Mouse (Mus musculus) embryonic facial prominence, embryonic 14.5 days (tissue): ENCODE measurements around the gene Slc7a9. TPM values are rescaled to one million over a fixed set of nuclear protein-coding genes. Genes with fewer than 3 reads are reported as not detected.

ENCODE experiments used
- ATAC-seq: fragments of 200-750 bp; cut with Nextera tagmentation; 2 replicates; pipeline ENCODE4 v1.8.0; 2017; ENCODE audit warnings: low read depth, moderate number of reproducible peaks, moderate TSS enrichment
- DNase-seq: peaks from one replicate; pipeline ENCODE4 v3.0.0-alpha.2; 2015; ENCODE audit warnings: low spot score
- H3K27ac ChIP-seq: fragments of 300-500 bp; sonication (generic); replicated peaks from 2 replicates; pipeline ENCODE4 v1.5.1; 2014; ENCODE audit warnings: low read depth, mild to moderate bottlenecking, low read length, moderate library complexity
- H3K27me3 ChIP-seq: fragments of 300-500 bp; sonication (generic); replicated peaks from 2 replicates; pipeline ENCODE4 v1.6.1; 2014; ENCODE audit warnings: low read length; ENCODE audit not compliant: control insufficient read depth, insufficient read depth
- H3K36me3 ChIP-seq: fragments of 300-500 bp; sonication (generic); 2 replicates; pipeline ENCODE4 v1.6.1; 2014; ENCODE audit warnings: low read length, mixed read lengths; ENCODE audit not compliant: control insufficient read depth, insufficient read depth
- H3K4me1 ChIP-seq: fragments of 300-500 bp; sonication (generic); 2 replicates; pipeline ENCODE4 v1.6.1; 2014; ENCODE audit warnings: antibody characterized with exemption, low read length; ENCODE audit not compliant: control insufficient read depth, insufficient read depth
- H3K4me2 ChIP-seq: fragments of 300-500 bp; sonication (generic); 2 replicates; pipeline ENCODE4 v1.6.1; 2014; ENCODE audit warnings: low read depth, mild to moderate bottlenecking, low read length, moderate library complexity, mixed read lengths
- H3K4me3 ChIP-seq: fragments of 300-500 bp; sonication (generic); 2 replicates; pipeline ENCODE4 v1.5.1; 2014; ENCODE audit warnings: low read depth, mild to moderate bottlenecking, low read length
- H3K9ac ChIP-seq: fragments of 300-500 bp; sonication (generic); 2 replicates; pipeline ENCODE4 v1.6.1; 2014; ENCODE audit warnings: low read depth, mild to moderate bottlenecking, low read length, moderate library complexity, mixed read lengths
- H3K9me3 ChIP-seq: fragments of 300-500 bp; sonication (generic); 2 replicates; pipeline ENCODE4 v1.6.1; 2016; ENCODE audit warnings: low read length; ENCODE audit not compliant: control insufficient read depth
- WGBS: fragments of 180-500 bp; shearing (Covaris S2); extraction: QIAGEN DNeasy Blood & Tissue Kit; methylation state at CpG from one replicate; pipeline ENCODE4 v1.1.7; 2014; 5-methylcytosine and 5-hydroxymethylcytosine counted together
- polyA plus RNA-seq: library from polyadenylated mRNA; unstranded; fragments of >200 nt; fragmentation: Nextera tagmentation; extraction: Ambion mirVana; gene quantifications from 2 replicates; pipeline ENCODE4 v1.2.1, GENCODE M21; 2014

The Slc7a9 gene
- polyA plus RNA-seq, 1 experiment from 2014 or later = 0.42 TPM

GRCm38 (mm10) chr7:35486553-35486952, 38.0 kb downstream of the Slc7a9 start:
- H3K36me3 ChIP-seq = no peaks in the 10 kb centered on the region
- H3K4me3 ChIP-seq = no peak overlapping the region
- 84% methylated on average over 8 of the region's 8 CpGs for WGBS
- ATAC-seq (no peak), DNase-seq (no peak)
- no peak overlapping the region for H3K4me2 ChIP-seq
- no peaks in the 10 kb centered on the region for H3K4me1 ChIP-seq
- H3K9me3 ChIP-seq = no peaks in the 10 kb centered on the region
- no peak overlapping the region for H3K27ac ChIP-seq
- no peaks in the 10 kb centered on the region for H3K27me3 ChIP-seq
- no peak overlapping the region for H3K9ac ChIP-seq

GRCm38 (mm10) chr7:35490186-35490585, 41.6 kb downstream of the Slc7a9 start:
- 90% methylated on average over 2 of the region's 2 CpGs for WGBS
- H3K4me2 ChIP-seq = no peak overlapping the region
- DNase-seq = no peak

GRCm38 (mm10) chr7:35491005-35491404, 42.4 kb downstream of the Slc7a9 start:
- Histone ChIP-seq H3K27ac (no peak overlapping the region), H3K4me1 (no peaks in the 10 kb centered on the region), H3K9ac (no peak overlapping the region), H3K36me3 (no peaks in the 10 kb centered on the region), H3K27me3 (no peaks in the 10 kb centered on the region), H3K9me3 (no peaks in the 10 kb centered on the region), H3K4me3 (no peak overlapping the region), H3K4me2 (no peak overlapping the region)
- ATAC-seq (no peak), DNase-seq (no peak)
- 75% methylated on average over 1 of the region's 1 CpGs for WGBS

More at GRCm38 (mm10) chr7:35490186-35490585, 41.6 kb downstream of the Slc7a9 start:
- H3K9ac ChIP-seq = no peak overlapping the region
- ATAC-seq = no peak
- no peaks in the 10 kb centered on the region for H3K27me3 ChIP-seq
- H3K9me3 ChIP-seq = no peaks in the 10 kb centered on the region
- H3K4me3 ChIP-seq = no peak overlapping the region
- no peak overlapping the region for H3K27ac ChIP-seq
- no peaks in the 10 kb centered on the region for H3K36me3 ChIP-seq
- H3K4me1 ChIP-seq = no peaks in the 10 kb centered on the region

GRCm38 (mm10) chr7:35497516-35497915, 48.9 kb downstream of the Slc7a9 start:
- Histone ChIP-seq H3K9ac (no peak overlapping the region), H3K4me2 (no peak overlapping the region), H3K4me1 (no peaks in the 10 kb centered on the region), H3K27ac (no peak overlapping the region), H3K36me3 (no peaks in the 10 kb centered on the region), H3K4me3 (no peak overlapping the region), H3K9me3 (no peaks in the 10 kb centered on the region), H3K27me3 (no peaks in the 10 kb centered on the region)
- WGBS = 89% methylated on average over 2 of the region's 2 CpGs
- no peak for ATAC-seq
- no peak for DNase-seq

GRCm38 (mm10) chr7:35501995-35502394, 53.4 kb downstream of the Slc7a9 start:
- H3K36me3 ChIP-seq = no peaks in the 10 kb centered on the region
- H3K4me3 ChIP-seq = no peak overlapping the region
- 9% methylated on average over 4 of the region's 4 CpGs for WGBS
- no peak overlapping the region for H3K4me2 ChIP-seq
- no peaks in the 10 kb centered on the region for H3K9me3 ChIP-seq
- ATAC-seq (peak; percentile 82; the same call in 1 of the 2 replicates), DNase-seq (peak; percentile 39)
- H3K27me3 ChIP-seq = no peaks in the 10 kb centered on the region
- no peaks in the 10 kb centered on the region for H3K4me1 ChIP-seq
- no peak overlapping the region for H3K27ac ChIP-seq
- no peak overlapping the region for H3K9ac ChIP-seq

Other genes with a start within 250 kb of the Slc7a9 start
- 10.8 and 11.0 TPM in 2 replicates for gene Lrp3, start 233.3 kb upstream of the Slc7a9 start, polyA plus RNA-seq
- gene Gpatch1, start 130.4 kb upstream of the Slc7a9 start, polyA plus RNA-seq = 13.7 and 17.6 TPM in 2 replicates
- gene Rhpn2, start 114.6 kb upstream of the Slc7a9 start, polyA plus RNA-seq = 3.8 and 4.0 TPM in 2 replicates
- gene Faap24, start 52.0 kb upstream of the Slc7a9 start, polyA plus RNA-seq = 11.3 and 12.5 TPM in 2 replicates
- 27.8 and 29.7 TPM in 2 replicates for gene Cep89, start 51.8 kb upstream of the Slc7a9 start, polyA plus RNA-seq
- 0.17 and 0.66 TPM in 2 replicates for gene Tdrd12, start 88.9 kb downstream of the Slc7a9 start, polyA plus RNA-seq
- 57.3 and 59.0 TPM in 2 replicates for gene Nudt19, start 107.5 kb downstream of the Slc7a9 start, polyA plus RNA-seq
- 0.17 and 0.22 TPM in 2 replicates for gene Rgs9bp, start 136.8 kb downstream of the Slc7a9 start, polyA plus RNA-seq
- 42.0 and 46.3 TPM in 2 replicates for gene Ankrd27, start 137.4 kb downstream of the Slc7a9 start, polyA plus RNA-seq
- 272 and 275 TPM in 2 replicates for gene Pdcd5, start 198.7 kb downstream of the Slc7a9 start, polyA plus RNA-seq